Mouse (Mus musculus) ES-E14 (cell line): ENCODE measurements at regions not wholly inside any gene's neighbourhood (a gene's known extent, or its start where the extent isn't known, plus 50 kb on each side); places are given as distances from the start of the nearest gene placed in this dataset.

Experiments used
- CHD2 ChIP-seq: IDR thresholded peaks from 2 replicates; pipeline ENCODE4 v1.6.1; 2014; ENCODE audit warnings: mild to moderate bottlenecking, low read depth, low read length, inconsistent platforms
- MAFK ChIP-seq: IDR thresholded peaks from 2 replicates; pipeline ENCODE4 v1.6.1; 2014; ENCODE audit warnings: mild to moderate bottlenecking, low read depth, low read length, inconsistent platforms; ENCODE audit not compliant: insufficient read depth
- ZC3H11A ChIP-seq: IDR thresholded peaks from 2 replicates; pipeline ENCODE4 v1.6.1; 2012; ENCODE audit warnings: low read depth, mild to moderate bottlenecking, inconsistent platforms, low read length, borderline replicate concordance

DNA sequence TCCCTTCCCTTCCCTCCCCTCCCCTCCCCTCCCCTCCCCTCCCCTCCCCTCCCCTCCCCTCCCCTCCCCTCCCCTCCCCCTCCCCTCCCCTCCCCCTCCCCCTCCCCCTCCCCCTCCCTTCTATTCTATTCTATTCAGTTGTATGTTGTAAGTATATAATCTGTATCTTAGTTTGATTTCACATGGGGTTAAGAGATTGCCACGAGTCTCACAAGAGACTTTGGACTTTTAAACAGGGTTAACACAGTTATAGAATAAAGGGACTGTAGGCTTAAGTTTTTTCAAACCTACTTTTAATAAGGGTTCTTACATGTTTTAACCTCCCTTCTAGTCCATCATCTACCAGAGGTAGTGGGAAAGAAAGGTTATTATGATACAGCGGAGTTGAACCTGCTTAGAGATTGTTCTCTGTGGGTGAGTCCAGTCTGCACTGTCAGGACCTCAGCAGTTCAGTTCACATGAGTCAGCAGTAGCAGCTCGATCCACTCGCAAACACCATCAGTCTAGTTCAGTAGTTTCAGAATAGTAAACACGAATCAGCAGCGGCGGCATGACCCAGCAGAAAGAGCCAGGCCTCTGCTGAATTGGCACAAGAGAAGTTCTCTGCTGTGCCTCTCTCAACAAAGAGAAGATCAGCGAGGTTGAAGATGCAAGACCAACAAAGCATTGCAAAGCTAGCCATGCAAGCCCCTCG is 116.8 kb upstream of the Shb start:
- TF ChIP-seq MAFK (no peak), CHD2 (no peak), ZC3H11A (no peak)
